Mouse (Mus musculus) testis, adult 2 months (tissue): ENCODE measurements around the gene Dgcr2.

Experiments
- CTCF ChIP-seq: fragments of 200-500 bp; IDR thresholded peaks from 2 replicates; pipeline ENCODE4 v1.5.1; 2012; ENCODE audit warnings: low read depth, mild to moderate bottlenecking, inconsistent platforms, low read length, moderate library complexity; ENCODE audit not compliant: control insufficient read depth, insufficient read depth, insufficient replicate concordance
- POLR2A ChIP-seq: fragments of 200-500 bp; IDR thresholded peaks from 2 replicates; pipeline ENCODE4 v1.6.1; 2012; ENCODE audit warnings: low read depth, mild to moderate bottlenecking, inconsistent platforms, low read length, moderate library complexity; ENCODE audit not compliant: control insufficient read depth

DNA sequence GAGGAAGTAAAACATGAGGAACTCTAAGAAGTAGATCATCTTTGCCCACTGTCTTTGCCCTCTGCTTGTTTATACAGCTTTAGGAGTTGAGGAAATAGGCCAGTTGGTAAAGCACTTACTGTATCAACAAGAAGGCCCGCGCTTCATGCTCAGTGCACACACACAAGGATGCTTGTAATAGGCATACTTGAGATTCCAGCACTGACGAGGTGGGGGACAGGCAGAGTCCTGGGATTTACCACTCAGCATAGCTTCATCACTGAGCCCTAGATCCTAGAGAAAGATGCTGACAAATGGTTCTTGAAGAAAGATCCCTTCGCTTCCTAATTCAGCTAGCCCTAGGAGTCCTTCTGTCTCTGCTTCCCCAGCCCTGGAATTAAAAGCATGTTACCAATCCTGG, 85.2 kb downstream of the Dgcr2 start:
- TF ChIP-seq CTCF (no peak), POLR2A (no peak)
